Mouse (Mus musculus) T-cell, adult 66 days (primary cell): Measurements from ENCODE around the gene Rassf2. TPM values are rescaled to one million over a fixed set of nuclear protein-coding genes. Genes with fewer than 3 reads are reported as not detected.

Experiments used
- total RNA-seq, 2 experiments: library from RNA; stranded (reverse); gene quantifications; 3 replicates in 1 of 2; 4 replicates in 1 of 2; pipeline ENCODE4 v1.2.4; 2023

Gene Rassf2
- total RNA-seq: 100 to 1,000 TPM; 203 to 219 TPM

GRCm38 (mm10) chr2:132029646-132030417 lies at the start of gene Rassf2:
Rassf2 (minus strand) TSS chr2:132030258.

GRCm38 (mm10) chr2:131950598-131951095 lies 79.4 kb downstream of the Rassf2 start, which contains the start of gene Prnd:
Prnd (plus strand) TSS chr2:131950861.

Other genes starting within 250 kb of the Rassf2 start
- gene Erv3, start 170.5 kb downstream of the Rassf2 start, total RNA-seq: not detected
- gene Prnp, start 120.3 kb downstream of the Rassf2 start, total RNA-seq: 1 to 10 TPM; 2.7 to 3.7 TPM
- not detected for gene Prn, start 120.3 kb downstream of the Rassf2 start, total RNA-seq
- not detected for gene Prnd, start 79.4 kb downstream of the Rassf2 start, total RNA-seq
- gene Slc23a2, start 114.8 kb upstream of the Rassf2 start, total RNA-seq: 10 to 100 TPM; 32.8 to 44.2 TPM
- 10 to 100 TPM; 24.6 to 28.8 TPM for gene Tmem230, start 217.5 kb upstream of the Rassf2 start, total RNA-seq
- 100 to 1,000 TPM; 235 to 266 TPM for gene Pcna, start 223.1 kb upstream of the Rassf2 start, total RNA-seq
- gene Cds2, start 232.9 kb upstream of the Rassf2 start, total RNA-seq: 10 to 100 TPM; 93.8 to 96.0 TPM